In the genomic region with DNA sequence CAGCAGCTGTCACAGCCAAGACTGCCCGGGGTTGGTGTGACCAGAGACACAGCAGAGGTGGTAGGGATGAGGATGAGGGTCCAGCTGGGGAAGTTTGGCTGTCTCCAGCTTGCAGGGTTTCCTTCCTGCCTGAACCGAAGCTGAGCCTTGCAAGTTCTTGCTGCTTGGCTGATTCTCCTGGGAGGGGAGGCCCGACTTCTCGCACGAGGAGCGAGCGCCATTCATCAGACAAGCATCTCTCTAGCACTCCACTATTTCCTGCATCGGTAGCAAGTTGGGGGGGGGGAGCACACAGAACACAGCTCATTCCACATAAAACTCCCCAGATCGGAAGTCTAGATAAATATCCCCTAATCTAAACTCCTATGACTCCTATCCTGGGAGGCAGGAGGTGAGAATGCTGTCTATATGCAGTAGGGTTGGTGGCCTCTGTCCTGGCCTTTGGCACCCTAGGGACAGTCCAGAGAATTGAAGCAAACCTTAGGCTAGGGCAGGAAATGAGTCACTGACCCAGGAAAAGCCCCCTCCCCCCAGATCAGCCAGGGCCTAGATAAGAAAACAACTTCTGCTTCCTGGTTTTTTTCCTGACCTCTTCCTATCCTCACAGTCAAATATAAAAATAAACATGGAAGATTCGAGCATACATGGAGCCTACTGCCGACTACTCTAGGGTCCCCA, we compare ENCODE assay signal across 8 mouse cellular contexts. TPM values are rescaled to one million over a fixed set of nuclear protein-coding genes. Genes with fewer than 3 reads are reported as not detected.
DNase-seq lines count a peak whose midpoint lies in the region; ATAC-seq and TF ChIP-seq lines count a peak whose summit lies in the region.

No protein-coding gene starts in this region.

- no peak for TF ChIP-seq CTCF in liver, postnatal 0 days (IDR thresholded peaks at IDR 0.05; ENCODE audit: low read depth)
- no peak for TF ChIP-seq CTCF in small intestine, adult 2 months (IDR thresholded peaks at IDR 0.05; ENCODE audit: extremely low read depth, insufficient read length, insufficient replicate concordance, low read depth, low read length)

- no peak overlapping the region for H3K4me3 ChIP-seq in intestine, embryonic 15.5 days (replicated peaks)
- H3K4me3 ChIP-seq in liver, postnatal 0 days (ENCODE audit: low read depth, low read length): no peak overlapping the region
- H3K4me3 ChIP-seq in small intestine, adult 2 months (ENCODE audit: low read depth, low read length): no peak overlapping the region

- peak overlapping the region; percentile 36 for H3K9ac ChIP-seq in intestine, embryonic 15.5 days
- H3K9ac ChIP-seq in liver, postnatal 0 days (replicated peaks): 0 out of 2 replicates have a peak overlapping the region, but pooled peaks have one; percentile 38

- no peaks in the 10 kb centered on the region for H3K27me3 ChIP-seq in intestine, embryonic 15.5 days (replicated peaks)
- H3K27me3 ChIP-seq in liver, postnatal 0 days (ENCODE audit: insufficient read depth, low read length): 0 out of 2 replicates have a peak, but pooled peaks cover 2% of the 10 kb centered on the region
- no peaks in the 10 kb centered on the region for H3K27me3 ChIP-seq in small intestine, adult 2 months (ENCODE audit: control insufficient read depth, insufficient read depth, low read length)

- peak; percentile 22 for DNase-seq in retina, embryonic 14.5 days (ENCODE audit: low spot score)
- DNase-seq in retina, postnatal 1 day: no peak
- DNase-seq in liver, postnatal 0 days: peak; percentile 41
- DNase-seq in cerebellum, adult 18-20 months: no peak
- DNase-seq in layer of hippocampus, postnatal 10 days (ENCODE audit: low spot score in 2 of 2): no peak

- H3K4me2 ChIP-seq in intestine, embryonic 15.5 days (replicated peaks): peak overlapping the region; percentile 52
- peak overlapping the region; percentile 49 for H3K4me2 ChIP-seq in liver, postnatal 0 days (ENCODE audit: low read depth, low read length)

- peak; percentile 6 for ATAC-seq in granulocyte monocyte progenitor cell, adult 5-6 weeks (replicated peaks; ENCODE audit: poor library complexity, severe bottlenecking)
- no peak for ATAC-seq in intestine, embryonic 15.5 days
- ATAC-seq in liver, postnatal 0 days: 0 out of 2 replicates have a peak, but pooled peaks have one; percentile 9

- H3K27ac ChIP-seq in intestine, embryonic 15.5 days: peak overlapping the region; percentile 91
- H3K27ac ChIP-seq in liver, postnatal 0 days (ENCODE audit: low read depth): peak overlapping the region; percentile 70
- H3K27ac ChIP-seq in small intestine, adult 2 months (ENCODE audit: insufficient read depth, low read depth, low read length): peak overlapping the region; percentile 57; the same call in 1 of the 2 replicates

- TF ChIP-seq EP300 in liver, postnatal 0 days (IDR thresholded peaks at IDR 0.05; ENCODE audit: low read depth): peak; percentile 54

- 21% methylated on average over 11 of the region's 11 CpGs for WGBS in intestine, embryonic 15.5 days
- 16% methylated on average over 11 of the region's 11 CpGs for WGBS in liver, postnatal 0 days (ENCODE audit: insufficient replicate concordance)
- WGBS in small intestine, adult 2 months: 50% methylated on average over 11 of the region's 11 CpGs

- peaks cover 49% of the 10 kb centered on the region for H3K4me1 ChIP-seq in intestine, embryonic 15.5 days (replicated peaks)
- peaks cover 54% of the 10 kb centered on the region for H3K4me1 ChIP-seq in liver, postnatal 0 days (ENCODE audit: insufficient read depth)
- H3K4me1 ChIP-seq in small intestine, adult 2 months (ENCODE audit: control insufficient read depth, insufficient read depth, insufficient read length, low read length): peaks cover 26% of the 10 kb centered on the region

- no peak for TF ChIP-seq POLR2A in small intestine, adult 2 months (IDR thresholded peaks at IDR 0.05; ENCODE audit: low read depth, low read length)

- H3K36me3 ChIP-seq in intestine, embryonic 15.5 days: 0 out of 2 replicates have a peak, but pooled peaks cover 3% of the 10 kb centered on the region
- 0 out of 2 replicates have a peak, but pooled peaks cover 4% of the 10 kb centered on the region for H3K36me3 ChIP-seq in liver, postnatal 0 days (replicated peaks; ENCODE audit: insufficient read depth, low read length)
- H3K36me3 ChIP-seq in small intestine, adult 2 months (ENCODE audit: control insufficient read depth, insufficient read depth, low read length): no peaks in the 10 kb centered on the region

- no peaks in the 10 kb centered on the region for H3K9me3 ChIP-seq in intestine, embryonic 15.5 days
- H3K9me3 ChIP-seq in liver, postnatal 0 days (ENCODE audit: low read length): no peaks in the 10 kb centered on the region

RNA-seq across cellular contexts. Expression of a gene that starts 4.4 kb away (rescaled TPM):
- 10.4 and 16.6 TPM in 2 replicates for total RNA-seq in granulocyte monocyte progenitor cell, adult 5-6 weeks (2014; fragmentation: Nextera tagmentation)
- total RNA-seq in granulocyte monocyte progenitor cell, adult 5-6 weeks (2017): 5.0 and 6.1 TPM in 2 replicates
- 8.8 and 11.8 TPM in 2 replicates for polyA plus RNA-seq in intestine, embryonic 15.5 days (2015; fragmentation: Nextera tagmentation; extraction: Ambion mirVana)
- 2.5 and 2.7 TPM in 2 replicates for polyA plus RNA-seq in liver, postnatal 0 days (2015; fragmentation: Nextera tagmentation; extraction: Ambion mirVana)
- polyA plus RNA-seq in small intestine, adult 2 months (2012; rRNA removed): 6.8 and 9.2 TPM in 2 replicates
- total RNA-seq in layer of hippocampus, postnatal 10 days (2021): 1 to 10 TPM; 4.3 to 5.0 TPM

RNA-seq across cellular contexts. Expression of a gene that starts 9.6 kb away (rescaled TPM):
- 90.7 and 105 TPM in 2 replicates for total RNA-seq in granulocyte monocyte progenitor cell, adult 5-6 weeks (2014; fragmentation: Nextera tagmentation)
- total RNA-seq in granulocyte monocyte progenitor cell, adult 5-6 weeks (2017): 167 and 170 TPM in 2 replicates
- polyA plus RNA-seq in intestine, embryonic 15.5 days (2015; fragmentation: Nextera tagmentation; extraction: Ambion mirVana): 131 and 133 TPM in 2 replicates
- 37.1 and 37.2 TPM in 2 replicates for polyA plus RNA-seq in liver, postnatal 0 days (2015; fragmentation: Nextera tagmentation; extraction: Ambion mirVana)
- polyA plus RNA-seq in small intestine, adult 2 months (2012; rRNA removed): 3.3 and 7.2 TPM in 2 replicates
- total RNA-seq in layer of hippocampus, postnatal 10 days (2021): 10 to 100 TPM; 36.8 to 41.3 TPM

RNA-seq across cellular contexts. Expression of a gene that starts 11.5 kb away (rescaled TPM):
- 57.1 and 62.4 TPM in 2 replicates for total RNA-seq in granulocyte monocyte progenitor cell, adult 5-6 weeks (2014; fragmentation: Nextera tagmentation)
- 81.6 and 86.4 TPM in 2 replicates for total RNA-seq in granulocyte monocyte progenitor cell, adult 5-6 weeks (2017)
- 58.7 and 67.6 TPM in 2 replicates for polyA plus RNA-seq in intestine, embryonic 15.5 days (2015; fragmentation: Nextera tagmentation; extraction: Ambion mirVana)
- polyA plus RNA-seq in liver, postnatal 0 days (2015; fragmentation: Nextera tagmentation; extraction: Ambion mirVana): 20.1 and 21.6 TPM in 2 replicates
- polyA plus RNA-seq in small intestine, adult 2 months (2012; rRNA removed): 0.57 and 0.85 TPM in 2 replicates
- total RNA-seq in layer of hippocampus, postnatal 10 days (2021): 10 to 100 TPM; 17.8 to 18.5 TPM

RNA-seq across cellular contexts. Expression of a gene that starts 36.7 kb away (rescaled TPM):
- 31.5 and 52.6 TPM in 2 replicates for total RNA-seq in granulocyte monocyte progenitor cell, adult 5-6 weeks (2014; fragmentation: Nextera tagmentation)
- total RNA-seq in granulocyte monocyte progenitor cell, adult 5-6 weeks (2017): 21.1 and 24.6 TPM in 2 replicates
- polyA plus RNA-seq in intestine, embryonic 15.5 days (2015; fragmentation: Nextera tagmentation; extraction: Ambion mirVana): 24.4 and 28.7 TPM in 2 replicates
- polyA plus RNA-seq in liver, postnatal 0 days (2015; fragmentation: Nextera tagmentation; extraction: Ambion mirVana): 15.5 and 19.5 TPM in 2 replicates
- polyA plus RNA-seq in small intestine, adult 2 months (2012; rRNA removed): 21.8 and 26.7 TPM in 2 replicates
- 10 to 100 TPM; 37.8 to 38.9 TPM for total RNA-seq in layer of hippocampus, postnatal 10 days (2021)

RNA-seq across cellular contexts. Expression of a gene that starts 48.3 kb away (rescaled TPM):
- not detected in 2 replicates for total RNA-seq in granulocyte monocyte progenitor cell, adult 5-6 weeks (2014; fragmentation: Nextera tagmentation)
- not detected in 2 replicates for total RNA-seq in granulocyte monocyte progenitor cell, adult 5-6 weeks (2017)
- polyA plus RNA-seq in intestine, embryonic 15.5 days (2015; fragmentation: Nextera tagmentation; extraction: Ambion mirVana): 0.05 and 0.11 TPM in 2 replicates
- not detected in 2 replicates for polyA plus RNA-seq in liver, postnatal 0 days (2015; fragmentation: Nextera tagmentation; extraction: Ambion mirVana)
- 0.04 and 0.09 TPM in 2 replicates for polyA plus RNA-seq in small intestine, adult 2 months (2012; rRNA removed)
- total RNA-seq in layer of hippocampus, postnatal 10 days (2021): 10 to 100 TPM; 48.6 to 55.5 TPM

Comparison
In these comparisons a context has a peak if more than half of its experiments do, and no peak if none do; other contexts are left out.
1. DNase-seq: peak in retina, embryonic 14.5 days (single experiment) and liver, postnatal 0 days (single experiment); none in retina, postnatal 1 day (single experiment), cerebellum, adult 18-20 months (0 of 2) and layer of hippocampus, postnatal 10 days (0 of 2).
2. RNA of a gene that starts 11.5 kb away (polyA plus RNA-seq): 58.7 to 67.6 TPM in intestine, embryonic 15.5 days and 20.1 to 21.6 TPM in liver, postnatal 0 days; 0.57 to 0.85 TPM in small intestine, adult 2 months; every median in the first group is over 10 times any median in the second.
3. Peak in every context shown above with its lines, with median percentiles within 50 percentile points of each other: H3K27ac ChIP-seq.